Mouse (Mus musculus) layer of hippocampus, postnatal 36 days (tissue): Measurements from ENCODE around the gene Stk11ip. TPM values are rescaled to one million over a fixed set of nuclear protein-coding genes. Genes with fewer than 3 reads are reported as not detected.

ENCODE experiments used
- DNase-seq, 2 experiments: peaks; one replicate each; pipeline ENCODE4 v3.0.0; 2022
- total RNA-seq, 2 experiments: library from RNA; stranded (reverse); gene quantifications; 2 replicates each; pipeline ENCODE4 v1.2.3; 2021

Gene Stk11ip
- total RNA-seq, 2 experiments from 2014 or later, result 26.7 to 27.7 TPM

DNA sequence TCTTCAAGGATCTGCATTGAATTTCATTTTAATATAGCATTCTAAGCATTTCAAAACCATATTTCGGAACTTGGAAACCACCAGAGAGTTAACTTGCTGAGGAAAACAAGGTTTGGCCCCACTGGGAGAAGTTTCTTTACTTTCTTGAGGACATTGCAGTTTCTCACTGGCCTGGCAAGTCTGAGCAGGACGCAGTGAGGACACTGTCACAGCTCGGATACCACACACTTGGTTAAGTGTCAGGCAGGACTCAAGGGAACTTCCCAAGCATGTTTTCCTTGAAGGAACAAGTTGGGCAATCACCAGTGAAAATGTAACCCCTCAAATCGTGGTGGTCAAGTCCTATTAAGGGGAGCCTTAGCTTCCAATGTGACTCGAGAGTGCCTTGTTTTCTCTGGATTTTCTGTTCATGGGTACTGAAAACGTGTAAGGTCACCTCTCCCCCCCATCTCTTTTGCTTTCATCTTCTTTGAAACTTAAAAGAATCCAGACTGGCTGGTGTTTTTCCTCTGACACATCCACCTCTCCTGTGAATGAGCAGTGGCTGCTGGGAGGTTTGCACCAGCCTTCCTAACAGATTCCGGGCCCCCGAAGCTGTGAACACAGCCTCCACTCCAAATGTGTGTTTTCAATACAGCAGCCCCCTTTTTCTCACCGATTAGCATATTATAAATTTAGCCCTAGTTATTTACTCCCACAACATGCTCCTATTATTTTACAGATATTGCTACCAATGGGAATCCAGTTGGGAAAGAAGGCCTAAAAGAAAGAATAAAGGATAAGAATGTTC is 16.9 kb upstream of the Stk11ip start:
- DNase-seq, result peak; percentile 42 to 69

DNA sequence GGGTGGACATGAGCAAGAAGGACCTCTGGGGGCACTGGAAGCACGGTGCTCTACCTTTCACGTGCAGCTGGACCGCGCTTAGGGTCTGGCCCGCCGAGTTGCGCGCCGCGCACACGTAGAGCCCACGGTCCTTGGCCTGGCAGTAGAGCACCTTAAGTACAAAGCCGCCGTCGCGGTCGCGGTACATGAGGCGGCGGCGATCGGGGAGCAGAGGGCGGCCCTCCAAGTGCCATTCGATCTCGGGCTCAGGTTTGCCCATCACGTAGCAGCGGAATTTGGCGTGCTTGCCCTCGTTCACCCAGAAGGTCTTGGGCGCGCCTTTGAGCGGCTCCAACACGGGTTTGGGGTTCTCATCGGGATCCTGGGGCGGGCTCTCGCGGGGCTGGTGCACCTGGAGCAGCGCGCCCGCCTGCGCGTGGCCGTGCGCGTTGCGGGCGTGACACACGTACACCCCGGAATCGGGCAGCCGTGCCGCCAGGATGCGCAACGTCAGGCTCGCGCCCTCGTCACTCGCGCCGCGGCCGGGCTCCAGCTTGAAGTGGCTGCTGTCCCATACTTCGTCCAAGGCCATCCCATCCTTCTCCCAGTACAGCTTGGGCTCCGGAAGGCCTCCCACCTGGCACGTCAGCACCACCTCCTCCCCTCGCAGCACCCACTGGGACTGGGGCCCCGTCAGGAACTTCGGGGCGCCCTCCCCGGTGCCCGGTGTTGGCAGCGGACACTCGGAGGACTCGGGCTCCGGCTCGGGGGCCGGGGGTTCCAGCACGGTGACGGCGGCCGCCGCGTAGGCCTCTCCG is 16.0 kb upstream of the Stk11ip start:
- DNase-seq, result peak; percentile 72 to 74

DNA sequence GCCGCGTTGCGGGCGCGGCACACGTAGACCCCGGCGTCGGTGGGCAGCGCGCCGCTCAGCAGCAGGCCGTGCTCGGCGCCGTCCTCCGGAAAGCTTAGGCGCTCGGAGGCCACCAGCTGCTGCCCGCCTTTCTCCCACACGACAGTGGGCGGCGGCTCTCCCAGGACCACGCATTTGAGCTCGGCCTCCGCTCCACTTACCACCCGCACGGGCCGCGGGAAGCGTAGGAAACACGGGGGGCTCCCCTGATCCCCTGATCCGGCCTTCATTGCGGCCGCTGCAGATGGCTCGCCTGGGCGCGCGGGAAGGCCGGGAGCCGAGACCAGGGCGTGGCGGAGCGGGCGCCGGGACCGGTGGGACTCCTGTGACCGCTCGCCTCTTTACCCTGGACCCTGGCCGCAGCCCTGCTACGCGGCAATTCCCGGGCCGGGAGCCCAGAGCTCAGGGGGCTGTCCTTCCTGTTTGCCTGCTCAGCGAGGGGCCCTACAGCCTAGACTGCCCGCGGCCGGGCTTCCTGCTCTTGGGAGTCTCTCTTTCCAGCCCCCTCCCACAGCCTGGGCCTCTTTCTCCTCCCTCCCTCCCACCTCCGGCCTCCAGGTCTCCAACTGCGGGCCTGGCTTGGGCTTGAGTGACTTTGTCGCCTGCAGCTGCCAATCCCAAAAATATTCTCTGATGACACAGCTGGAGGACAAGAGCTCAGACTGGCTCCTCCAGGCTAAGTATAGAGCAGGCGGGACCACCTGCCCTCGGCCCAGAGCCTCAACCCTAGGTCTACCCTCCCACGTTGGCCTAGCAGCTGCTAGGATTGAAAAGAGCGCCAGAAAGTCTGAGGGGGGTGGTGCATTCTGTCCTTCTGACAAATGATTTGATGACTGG is 15.1 kb upstream of the Stk11ip start, which contains the start of gene Obsl1:
Gene Obsl1, minus strand, starts transcription at position 497 of the 876 bp plus-strand sequence.
- peak in 1 of 2 experiments; percentile 27 for DNase-seq

DNA sequence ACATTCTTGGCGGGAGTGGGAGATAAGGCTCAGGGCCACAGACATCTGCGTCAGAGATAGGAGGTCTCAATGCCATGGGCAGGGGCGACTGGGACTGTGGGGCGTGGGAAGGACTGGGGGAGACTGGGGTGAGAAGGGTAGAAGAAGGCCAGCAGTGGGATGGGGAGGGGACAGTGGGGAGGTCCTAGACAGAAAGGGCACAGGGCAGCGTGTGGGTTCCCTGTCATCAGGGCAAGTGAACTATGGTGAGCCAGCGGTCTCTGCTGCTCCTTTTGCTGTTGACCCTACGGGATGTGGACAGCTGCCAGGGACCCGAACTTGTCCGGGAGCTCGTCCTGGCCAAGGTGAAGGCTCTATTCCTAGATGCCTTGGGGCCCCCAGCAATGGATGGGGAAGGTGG is 14.3 kb upstream of the Stk11ip start, which contains the start of gene Inha:
Gene Inha, plus strand, starts transcription at position 72 of the 400 bp plus-strand sequence.
- DNase-seq, result no peak

DNA sequence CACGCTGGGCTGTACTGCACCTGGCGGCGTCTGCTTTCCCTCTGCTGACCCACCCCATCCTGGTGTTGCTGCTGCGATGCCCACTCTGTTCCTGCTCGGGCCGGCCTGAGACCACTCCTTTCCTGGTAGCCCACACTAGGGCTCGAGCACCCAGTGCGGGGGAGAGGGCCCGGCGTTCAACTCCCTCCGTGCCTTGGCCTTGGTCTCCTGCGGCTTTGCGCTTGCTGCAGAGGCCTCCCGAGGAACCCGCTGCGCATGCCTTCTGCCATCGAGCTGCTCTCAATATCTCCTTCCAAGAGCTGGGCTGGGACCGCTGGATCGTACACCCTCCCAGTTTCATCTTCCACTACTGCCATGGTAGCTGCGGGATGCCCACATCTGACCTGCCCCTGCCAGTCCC is 11.7 kb upstream of the Stk11ip start:
- DNase-seq, result no peak

DNA sequence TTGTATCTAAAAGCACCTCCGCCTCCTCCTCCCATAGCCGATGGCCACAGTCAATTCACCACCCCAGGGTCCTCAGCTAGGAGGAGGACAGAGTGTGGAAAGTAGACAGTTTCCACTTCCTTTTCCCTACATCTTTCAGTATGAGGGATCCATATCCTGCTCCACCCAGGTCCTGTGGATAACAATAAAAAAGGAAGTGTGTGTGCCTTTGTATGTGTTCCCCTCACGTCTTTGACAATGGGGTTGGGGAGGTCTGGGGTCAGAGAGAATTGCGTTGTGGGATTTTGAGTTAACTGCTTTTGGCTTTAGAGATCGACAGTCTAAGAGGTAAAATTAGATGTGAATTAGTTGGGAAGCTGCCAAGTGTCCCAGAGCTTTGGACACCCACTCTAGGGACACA is 11.2 kb upstream of the Stk11ip start:
- no peak for DNase-seq

DNA sequence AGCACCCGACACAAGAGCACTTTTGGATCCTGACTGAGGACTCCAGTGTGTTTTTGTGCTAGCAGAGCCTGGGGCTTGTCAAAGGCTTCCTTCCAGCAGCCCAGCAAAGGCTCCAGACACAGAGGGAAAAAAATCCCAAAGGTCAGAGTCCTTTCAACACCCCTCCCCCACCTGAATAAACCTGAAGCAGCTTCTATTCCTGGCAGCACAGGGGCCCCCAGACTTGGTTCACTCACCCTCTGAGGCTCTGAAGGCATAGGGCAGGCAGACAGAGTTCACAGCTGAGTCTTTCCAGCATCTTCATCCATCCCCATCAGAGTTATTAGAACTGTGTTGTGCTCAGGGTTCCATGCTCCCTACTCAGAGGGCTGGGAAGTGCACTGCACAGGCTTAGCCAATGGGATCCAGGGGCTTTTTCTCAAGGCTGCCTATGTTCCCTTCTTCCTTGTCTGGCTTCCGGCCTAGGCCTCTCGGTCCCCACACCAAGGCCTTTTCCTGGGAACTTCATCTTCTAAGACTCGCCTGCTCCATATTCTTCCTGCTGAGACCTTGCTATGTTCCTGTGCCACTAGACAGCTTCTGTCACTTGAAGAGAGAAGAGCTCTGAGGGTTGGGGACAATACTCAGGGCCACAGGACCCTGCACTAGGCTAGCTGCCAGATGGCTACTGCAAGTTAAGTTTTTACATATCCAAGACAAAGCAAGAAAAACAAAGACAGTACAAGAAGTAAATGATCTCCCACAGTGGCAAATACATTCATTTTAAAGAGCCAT is 9.7 kb upstream of the Stk11ip start:
- DNase-seq, result no peak

DNA sequence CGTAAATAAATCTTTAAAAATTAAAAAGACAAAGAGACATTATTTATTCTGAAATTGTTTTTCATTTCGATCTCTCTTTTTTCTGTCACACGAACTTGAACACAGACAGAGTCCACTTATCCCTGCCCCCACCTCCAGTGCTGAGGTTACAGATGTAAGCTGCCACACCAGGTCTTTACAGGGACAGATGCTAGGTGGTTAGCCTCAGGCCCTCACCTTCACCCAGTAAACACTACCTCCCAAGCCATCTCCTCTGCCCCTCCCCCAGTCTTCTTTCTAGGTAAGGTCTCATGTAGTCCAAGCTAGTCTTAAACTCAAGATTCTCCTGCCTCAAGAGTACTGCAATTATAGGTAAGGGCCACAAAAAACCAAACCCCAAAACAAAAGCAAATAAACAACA is 8.8 kb upstream of the Stk11ip start:
- DNase-seq, result no peak

DNA sequence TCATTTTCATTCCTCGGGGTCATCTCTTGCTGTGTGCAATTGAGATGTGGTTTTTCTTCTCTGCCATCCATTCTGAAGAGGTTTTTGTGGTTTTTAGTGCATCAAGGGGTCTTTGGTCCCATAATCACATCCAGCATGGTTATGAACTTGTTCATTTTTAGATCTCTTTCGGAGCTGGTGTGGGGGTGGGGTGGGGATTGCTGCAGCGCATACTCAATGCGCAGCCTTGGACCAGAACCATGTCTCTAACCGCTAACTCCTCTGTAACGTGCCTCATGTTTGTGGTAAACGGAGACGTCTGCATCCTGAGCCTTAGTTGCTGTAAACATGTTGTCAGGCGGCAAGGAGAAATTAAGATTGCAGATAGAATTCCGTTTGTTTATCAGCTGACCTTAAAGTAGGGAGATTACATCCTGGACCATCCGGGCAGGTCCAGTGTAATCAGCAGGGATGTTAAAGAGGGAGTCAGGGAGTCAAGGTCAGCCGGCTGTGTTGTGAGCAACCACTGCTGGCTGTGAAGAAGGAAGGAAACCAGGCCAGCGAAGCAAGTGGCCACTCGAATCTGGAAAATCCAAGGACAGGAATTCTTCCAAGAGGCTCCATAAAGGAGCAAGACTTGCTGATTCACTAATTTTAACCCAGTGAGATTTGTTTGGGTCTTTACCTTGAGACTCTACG is 4.5 kb upstream of the Stk11ip start:
- no peak for DNase-seq

DNA sequence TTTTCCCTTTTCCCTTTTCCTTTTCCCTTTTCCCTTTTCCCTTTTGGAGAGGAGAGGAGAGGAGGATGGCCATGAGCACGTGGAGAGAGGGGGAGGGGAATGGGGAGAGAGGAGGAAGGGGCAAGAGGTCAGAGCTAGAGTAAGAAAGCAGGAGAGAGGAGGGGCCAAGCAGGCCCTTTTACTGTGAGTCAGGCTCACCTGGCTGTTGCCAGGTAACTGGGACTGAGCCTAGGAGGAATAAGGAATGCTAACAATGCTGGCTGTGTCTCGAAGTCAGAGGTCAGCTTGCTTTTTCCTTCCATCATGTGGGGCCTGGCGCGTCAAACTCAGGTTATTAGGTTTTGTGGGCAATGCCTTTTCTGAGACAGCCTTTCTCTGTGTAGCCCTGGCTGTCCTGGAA is 3.3 kb upstream of the Stk11ip start:
- no peak for DNase-seq

DNA sequence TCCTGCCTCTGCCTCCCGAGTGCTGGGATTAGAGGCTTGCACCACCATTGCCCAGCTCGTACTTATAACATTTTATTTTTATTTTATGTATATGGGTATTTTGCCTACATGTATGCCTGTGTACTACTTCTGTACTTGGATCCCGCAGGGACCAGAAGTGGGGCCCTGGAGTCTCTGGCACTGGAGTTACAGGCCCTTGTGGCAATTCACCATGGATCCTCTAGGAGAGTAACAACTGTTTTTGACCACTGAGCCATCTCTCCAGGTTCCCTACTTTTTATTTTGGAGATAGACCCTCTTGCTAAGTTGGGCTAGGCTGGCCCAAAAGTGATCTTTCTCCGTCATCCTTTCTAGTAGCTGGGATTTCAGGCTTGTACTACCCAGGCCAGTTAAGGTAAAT is 2.9 kb upstream of the Stk11ip start:
- no peak for DNase-seq

DNA sequence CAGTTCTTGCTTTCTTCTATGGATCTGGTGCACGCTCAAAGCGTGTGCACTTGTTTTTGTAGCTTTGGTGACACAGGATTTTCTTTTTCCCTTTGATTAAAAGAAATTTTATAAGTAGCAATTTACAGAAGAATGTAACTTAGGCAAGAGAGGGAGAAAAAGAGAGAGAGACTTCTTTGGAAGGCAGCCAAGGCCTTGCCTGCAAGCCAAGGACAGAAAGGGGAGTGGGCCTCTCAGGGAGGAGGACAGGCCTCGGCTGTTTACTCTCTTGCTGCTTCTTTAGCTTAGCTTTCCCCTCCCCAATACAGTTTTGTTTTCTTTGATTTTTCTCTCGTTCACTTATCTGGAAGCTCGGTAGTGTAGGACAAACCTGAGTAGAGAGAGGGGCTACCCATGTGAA is 1.8 kb upstream of the Stk11ip start:
- no peak for DNase-seq

DNA sequence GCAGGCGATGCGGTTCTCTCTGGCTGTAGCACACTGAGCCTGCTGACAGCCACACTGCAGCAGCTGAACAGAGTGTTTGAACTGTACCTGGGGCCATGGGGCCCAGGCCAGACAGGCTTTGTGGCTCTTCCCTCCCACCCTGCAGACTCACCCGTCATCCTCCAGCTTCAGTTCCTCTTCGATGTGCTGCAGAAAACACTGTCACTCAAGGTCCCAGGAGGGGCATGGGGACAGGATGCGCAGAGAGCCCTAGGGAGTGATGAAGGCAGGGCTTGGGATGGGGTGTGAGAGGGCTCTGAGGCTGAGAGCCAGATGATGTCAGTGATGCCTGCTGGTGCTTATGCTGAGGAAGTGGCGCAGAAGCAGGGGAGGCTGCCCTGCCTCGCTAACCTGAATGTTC is 3.4 kb downstream of the Stk11ip start:
- no peak for DNase-seq

DNA sequence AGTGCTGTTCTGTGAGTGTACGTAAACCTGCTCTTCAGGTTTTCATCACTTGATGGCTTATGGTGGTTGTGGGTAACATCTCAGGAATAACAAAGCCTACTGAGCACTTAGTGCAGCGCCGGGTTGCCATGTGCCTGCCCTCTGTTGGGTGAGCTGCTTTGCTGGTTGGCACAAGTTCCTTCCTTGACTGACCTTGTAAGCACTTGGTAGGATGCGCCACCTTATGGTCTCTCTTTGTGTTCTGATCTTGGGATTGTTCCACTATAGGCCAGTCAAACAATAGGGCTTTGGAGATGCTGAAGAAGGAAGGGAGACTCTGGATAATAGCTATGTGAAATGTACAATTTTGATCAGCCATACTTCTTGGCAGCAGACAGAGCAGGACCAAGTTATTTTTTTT is 9.2 kb downstream of the Stk11ip start:
- no peak for DNase-seq

DNA sequence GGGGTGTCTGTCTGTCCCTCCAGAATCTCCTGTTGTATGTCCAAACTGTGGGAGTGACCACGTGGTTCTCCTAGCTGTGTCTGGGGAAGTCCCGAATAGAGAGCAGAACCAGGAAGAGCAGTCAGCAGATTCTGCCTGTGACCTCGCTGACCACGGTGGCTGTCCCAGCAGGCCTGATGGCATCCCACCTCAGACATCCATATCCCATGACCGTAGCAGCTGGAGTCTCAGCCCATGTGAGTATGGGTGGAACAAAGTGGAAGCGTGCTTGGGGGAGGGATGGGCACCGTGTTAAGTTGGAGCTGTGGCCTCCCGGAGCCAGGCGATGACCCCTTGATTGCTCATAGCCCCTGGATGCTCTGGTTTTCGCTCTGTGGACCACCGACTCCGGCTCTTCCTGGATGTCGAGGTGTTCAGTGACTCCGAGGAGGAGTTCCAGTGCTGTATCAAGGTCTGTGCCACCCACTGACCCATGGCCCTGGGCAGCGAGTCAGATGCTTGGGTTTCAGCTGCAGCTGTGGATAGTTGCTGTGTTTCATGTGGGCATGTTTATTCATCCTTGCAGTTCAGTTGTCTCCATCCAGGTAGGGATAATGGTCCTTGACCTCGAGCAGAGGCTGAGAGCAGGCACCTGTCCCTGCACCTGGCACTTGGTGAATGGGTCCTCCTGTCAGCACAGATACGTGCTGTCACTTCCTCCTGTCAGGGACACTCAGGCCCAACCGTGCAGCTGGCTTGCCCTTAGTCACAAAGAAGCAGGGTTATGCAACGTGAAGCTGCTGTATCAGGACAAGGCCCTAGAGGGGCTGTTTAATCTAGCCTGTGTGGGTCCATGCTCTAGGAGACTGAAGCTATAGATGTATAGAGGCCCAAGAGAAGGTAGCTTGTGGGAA is 11.2 kb downstream of the Stk11ip start:
- no peak for DNase-seq

DNA sequence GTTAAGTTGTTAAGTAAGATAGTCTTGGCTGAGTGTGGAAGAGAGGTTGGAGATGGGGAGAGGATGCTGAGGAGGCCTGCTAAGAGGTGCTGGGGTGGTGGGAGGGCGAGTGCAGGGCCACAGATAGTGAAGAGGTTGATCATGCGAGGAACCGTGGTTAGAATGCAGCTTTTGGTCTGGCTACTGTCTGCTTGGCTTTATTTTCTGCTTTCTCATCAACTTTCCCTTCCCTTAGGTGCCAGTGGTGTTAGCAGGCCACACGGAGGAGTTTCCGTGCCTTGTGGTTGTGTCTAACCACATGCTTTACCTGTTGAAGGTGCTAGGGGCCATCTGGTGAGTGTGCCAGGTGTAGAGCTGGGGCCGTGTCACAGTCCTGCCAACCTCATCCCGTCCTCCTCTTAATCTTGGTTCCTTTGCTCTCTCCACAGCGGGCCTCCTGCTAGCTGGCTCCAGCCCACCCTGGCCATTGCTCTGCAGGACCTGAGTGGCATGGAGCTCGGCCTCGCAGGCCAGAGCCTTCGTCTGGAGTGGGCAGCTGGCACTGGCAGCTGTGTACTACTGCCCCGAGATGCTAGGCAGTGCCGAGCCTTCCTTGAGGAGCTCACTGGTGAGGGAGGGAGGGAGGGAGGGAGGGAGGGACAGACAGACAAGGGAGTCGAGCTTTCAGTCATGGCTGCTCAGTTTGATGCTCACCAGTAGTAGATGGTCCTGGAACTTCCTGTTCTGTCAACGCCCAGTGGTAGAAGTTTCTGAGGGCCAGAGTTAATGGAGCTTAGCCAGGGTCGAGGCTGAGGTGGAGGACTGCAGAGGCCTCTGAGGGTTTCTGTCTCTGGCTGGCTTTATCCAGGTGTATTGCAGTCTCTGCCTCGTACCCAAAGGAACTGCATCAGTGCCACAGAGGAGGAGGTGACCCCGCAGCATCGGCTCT is 12.3 kb downstream of the Stk11ip start:
- no peak for DNase-seq

DNA sequence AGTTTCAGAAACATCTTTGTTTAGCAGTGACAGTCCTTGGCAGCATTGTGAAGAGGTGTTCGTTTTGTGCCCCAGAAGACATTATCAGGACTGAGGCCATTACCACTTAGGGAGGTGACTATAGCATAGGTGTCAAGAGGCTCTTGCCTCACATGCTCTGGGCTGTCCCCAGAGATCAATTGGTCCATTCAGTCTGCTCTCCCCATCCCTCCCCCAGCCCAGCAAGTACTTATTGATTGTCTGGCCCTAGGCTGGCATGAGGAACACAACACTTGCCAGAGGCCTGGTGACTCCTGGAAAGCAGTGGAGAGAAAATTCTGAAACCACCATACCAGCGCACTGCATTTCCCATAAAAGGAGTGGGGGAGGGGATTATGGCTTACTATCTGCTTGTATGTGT is 16.3 kb downstream of the Stk11ip start:
- DNase-seq, result no peak

DNA sequence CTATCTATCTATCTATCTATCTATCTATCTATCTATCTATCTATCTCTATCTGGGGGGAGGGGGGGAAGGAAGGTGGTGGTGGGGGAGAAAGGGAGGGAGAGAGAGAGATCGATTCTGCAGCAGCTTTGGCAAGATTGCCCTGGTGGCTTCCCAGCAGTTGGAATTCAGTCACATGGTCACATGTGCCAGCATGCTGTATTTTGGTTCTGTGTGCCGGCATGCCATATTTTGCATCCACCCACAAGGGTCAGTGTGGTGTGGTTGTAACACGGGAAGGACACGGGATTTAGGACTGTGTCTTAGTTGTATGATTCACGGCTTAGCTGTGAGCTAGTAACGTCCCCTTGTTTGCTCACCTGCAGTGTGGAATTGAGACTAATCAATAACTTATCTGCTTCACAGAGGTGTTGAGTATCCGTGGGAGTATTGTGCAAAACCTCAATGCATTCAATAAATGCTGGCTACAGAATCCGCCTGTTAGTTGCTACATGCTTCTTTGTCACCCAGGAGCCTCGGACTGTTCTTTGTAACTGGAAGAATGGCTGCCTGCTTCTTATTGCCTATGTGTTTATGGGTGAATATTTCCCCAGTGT is 17.4 kb downstream of the Stk11ip start:
- no peak for DNase-seq

DNA sequence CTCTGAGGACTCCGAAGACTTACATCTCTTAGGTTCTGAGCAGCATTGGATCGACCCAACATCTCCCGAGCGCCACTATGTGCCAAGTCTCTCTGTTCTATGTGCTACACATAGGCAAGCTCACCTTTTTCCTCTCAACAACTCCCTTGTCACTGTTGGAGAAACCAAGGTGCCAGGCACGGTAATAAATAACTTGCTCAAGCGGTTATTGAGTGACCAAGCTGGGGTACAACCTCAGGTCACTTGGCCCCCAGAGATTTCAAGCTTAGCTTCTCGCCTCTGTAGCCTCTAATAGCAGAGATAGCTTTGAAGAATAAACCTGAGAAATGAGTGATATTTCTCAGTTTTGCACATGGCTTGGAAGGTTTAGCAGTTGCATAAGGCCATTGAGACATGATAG is 20.2 kb downstream of the Stk11ip start:
- DNase-seq, result no peak
